Mouse (Mus musculus) gastrocnemius, adult 2 months (tissue): ENCODE results near the gene Dapk3. TPM values are rescaled to one million over a fixed set of nuclear protein-coding genes. Genes with fewer than 3 reads are reported as not detected.
"Not testable (repeated sequence)": the region's sequence is repeated elsewhere in the genome, so short reads cannot be mapped to it uniquely, and the experiment has no call there.

Experiments used
- DNase-seq: peaks from one replicate; pipeline ENCODE4 v3.0.0; 2022
- H3K27ac ChIP-seq: fragments of 200-600 bp; 2 replicates; pipeline ENCODE4 v1.8.1; 2022; ENCODE audit warnings: mild to moderate bottlenecking
- H3K4me3 ChIP-seq: fragments of 200-600 bp; 2 replicates; pipeline ENCODE4 v1.8.1; 2022; ENCODE audit warnings: mild to moderate bottlenecking, moderate library complexity
- CTCF ChIP-seq: fragments of 200-600 bp; IDR thresholded peaks from 2 replicates; pipeline ENCODE4 v1.8.1; 2022; ENCODE audit warnings: antibody characterized with exemption, mild to moderate bottlenecking, moderate library complexity
- intact Hi-C: fragments of 180-260 bp; cut with DNase I; formaldehyde crosslinking; loops from one replicate; pipeline ENCODE4 v1.15.1; 2025
- total RNA-seq, 2 experiments: library from RNA; stranded (reverse); gene quantifications; 2 replicates each; pipeline ENCODE4 v1.2.3; 2021

The Dapk3 gene
- total RNA-seq, 2 experiments from 2014 or later, result 22.1 to 24.9 TPM

GRCm38 (mm10) chr10:81154736-81155135, 28.1 kb upstream of the Dapk3 start:
- H3K27ac ChIP-seq, result peak overlapping the region; percentile 43
- no peak for TF ChIP-seq CTCF
- no peak overlapping the region for H3K4me3 ChIP-seq
- DNase-seq, result no peak
- intact Hi-C loops, result no loop called here

- Histone ChIP-seq H3K4me3 (no peak overlapping the region), H3K27ac (no peak overlapping the region; the same call in 1 of the 2 replicates)
- no peak for DNase-seq
- no peak for TF ChIP-seq CTCF
- intact Hi-C loops, result no loop called here
These were observed 21.0 kb upstream of the Dapk3 start for GRCm38 (mm10) chr10:81161602-81162317.

DNA sequence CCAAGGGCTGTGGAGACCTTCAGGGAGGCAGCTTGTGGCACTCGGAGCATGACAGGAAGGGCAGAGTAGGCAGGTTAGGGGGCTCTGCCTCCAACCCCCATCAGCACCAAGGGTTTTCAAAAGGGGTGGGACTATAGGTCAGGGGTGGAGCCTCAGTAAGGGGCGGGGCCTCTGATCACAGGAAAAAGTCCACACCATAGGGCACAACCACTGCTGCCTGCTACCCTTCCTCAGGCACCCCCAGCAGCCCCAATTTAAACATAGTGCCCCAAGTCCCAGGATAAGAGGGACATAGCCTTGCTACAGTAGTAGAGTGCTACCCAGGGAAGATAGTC, 20.5 kb upstream of the Dapk3 start:
- Histone ChIP-seq H3K4me3 (no peak overlapping the region), H3K27ac (no peak overlapping the region; the same call in 1 of the 2 replicates)
- TF ChIP-seq CTCF, result no peak
- intact Hi-C loops, result no loop called here
- no peak for DNase-seq

DNA sequence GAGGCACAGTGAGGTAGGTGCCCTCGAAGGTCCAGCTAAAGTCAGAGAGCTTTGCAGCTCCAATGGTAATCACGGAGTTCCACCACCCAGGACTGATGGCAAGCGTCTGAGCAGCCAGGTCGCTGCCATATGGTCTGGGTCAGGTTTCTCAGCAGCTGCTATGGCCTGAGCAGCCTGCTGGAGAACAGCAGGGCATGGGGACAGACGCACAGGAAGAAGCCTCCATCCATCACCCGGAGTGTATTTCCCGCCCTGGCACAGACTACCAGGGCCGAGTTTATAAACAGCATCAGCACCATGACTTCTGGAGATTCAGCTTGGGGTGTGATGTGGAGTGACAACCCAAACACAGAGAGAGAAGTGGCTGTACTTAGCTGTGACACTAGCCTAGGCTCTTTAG, 17.7 kb upstream of the Dapk3 start:
- intact Hi-C loops, result no loop called here
- DNase-seq, result peak; percentile 56
- TF ChIP-seq CTCF, result no peak
- Histone ChIP-seq H3K27ac (peak overlapping the region; percentile 48), H3K4me3 (no peak overlapping the region)

- H3K27ac ChIP-seq, result peak within 1 kb of the TSS; percentile 96
- intact Hi-C loops, result loop anchor here (2.0 kb wide), 1 partner anchor 27 kb away; no protein-coding TSS in a partner anchor
- no peak for TF ChIP-seq CTCF
- H3K4me3 ChIP-seq, result peak within 1 kb of the TSS; percentile 97
- peak; percentile 100 for DNase-seq
These were observed 15.4 kb upstream of the Dapk3 start, which contains the start of gene Pias4 for GRCm38 (mm10) chr10:81167200-81168086. Gene Pias4, minus strand, starts transcription at chr10:81167923.

GRCm38 (mm10) chr10:81168087-81168431, 14.7 kb upstream of the Dapk3 start:
- intact Hi-C loops, result no loop called here

GRCm38 (mm10) chr10:81168521-81169244, 14.1 kb upstream of the Dapk3 start:
- intact Hi-C loops, result no loop called here
- Histone ChIP-seq H3K27ac (peak overlapping the region; percentile 96), H3K4me3 (peak overlapping the region; percentile 97)
- no peak for TF ChIP-seq CTCF
- DNase-seq, result peak; percentile 91

More at GRCm38 (mm10) chr10:81168087-81168431, 14.7 kb upstream of the Dapk3 start:
- H3K4me3 ChIP-seq, result peak overlapping the region; percentile 97
- TF ChIP-seq CTCF, result no peak
- peak overlapping the region; percentile 96 for H3K27ac ChIP-seq
- DNase-seq, result no peak

DNA sequence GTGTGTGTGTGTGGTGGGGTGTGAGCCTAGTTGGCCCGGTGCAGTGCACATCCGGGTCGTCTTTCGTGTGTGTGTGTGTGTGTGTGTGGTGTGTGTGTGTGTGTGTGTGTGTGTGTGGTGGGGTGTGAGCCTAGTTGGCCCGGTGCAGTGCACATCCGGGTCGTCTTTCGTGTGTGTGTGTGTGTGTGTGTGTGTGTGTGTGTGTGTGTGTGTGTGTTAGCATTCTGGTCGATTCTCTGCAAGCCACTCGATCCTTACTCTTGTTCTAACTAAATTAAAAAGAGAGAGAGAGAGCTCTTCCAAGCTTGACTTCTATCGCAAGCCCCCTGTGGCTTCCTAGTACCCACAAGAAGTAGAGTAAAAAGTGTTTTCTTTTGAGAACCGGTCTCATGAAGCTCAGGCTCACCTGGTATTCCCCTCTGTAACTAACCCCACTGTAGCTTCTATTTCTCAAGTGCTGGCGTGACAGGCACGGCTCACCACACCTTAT, 13.3 kb upstream of the Dapk3 start:
- Histone ChIP-seq H3K27ac (peak overlapping the region; percentile 80), H3K4me3 (peak overlapping the region; percentile 37)
- intact Hi-C loops, DNase-seq: not testable (repeated sequence)

DNA sequence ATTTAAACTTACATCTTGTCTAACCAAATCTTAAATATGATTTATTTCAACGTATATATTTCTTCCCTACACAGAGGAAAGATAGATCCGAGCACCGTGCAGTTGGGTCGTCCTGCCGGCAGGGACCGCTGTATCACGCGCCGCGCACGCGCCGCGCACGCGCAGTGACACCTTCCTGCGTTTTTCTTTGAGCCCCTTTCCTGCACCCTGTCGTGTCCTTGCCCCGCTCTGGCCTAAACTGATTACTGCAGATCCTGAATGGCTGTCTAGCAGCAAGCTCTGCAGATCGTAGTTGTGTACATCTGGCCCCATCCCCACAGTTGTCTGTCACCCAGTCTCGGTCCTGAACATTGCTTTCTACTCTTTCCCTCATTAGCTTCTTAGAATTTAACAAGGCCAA, 9.7 kb upstream of the Dapk3 start:
- H3K4me3 ChIP-seq, result peak overlapping the region; percentile 64
- peak; percentile 95 for TF ChIP-seq CTCF
- intact Hi-C loops, result loop anchor here (10.0 kb wide), 1 partner anchor 248 kb away; no protein-coding TSS in a partner anchor

DNA sequence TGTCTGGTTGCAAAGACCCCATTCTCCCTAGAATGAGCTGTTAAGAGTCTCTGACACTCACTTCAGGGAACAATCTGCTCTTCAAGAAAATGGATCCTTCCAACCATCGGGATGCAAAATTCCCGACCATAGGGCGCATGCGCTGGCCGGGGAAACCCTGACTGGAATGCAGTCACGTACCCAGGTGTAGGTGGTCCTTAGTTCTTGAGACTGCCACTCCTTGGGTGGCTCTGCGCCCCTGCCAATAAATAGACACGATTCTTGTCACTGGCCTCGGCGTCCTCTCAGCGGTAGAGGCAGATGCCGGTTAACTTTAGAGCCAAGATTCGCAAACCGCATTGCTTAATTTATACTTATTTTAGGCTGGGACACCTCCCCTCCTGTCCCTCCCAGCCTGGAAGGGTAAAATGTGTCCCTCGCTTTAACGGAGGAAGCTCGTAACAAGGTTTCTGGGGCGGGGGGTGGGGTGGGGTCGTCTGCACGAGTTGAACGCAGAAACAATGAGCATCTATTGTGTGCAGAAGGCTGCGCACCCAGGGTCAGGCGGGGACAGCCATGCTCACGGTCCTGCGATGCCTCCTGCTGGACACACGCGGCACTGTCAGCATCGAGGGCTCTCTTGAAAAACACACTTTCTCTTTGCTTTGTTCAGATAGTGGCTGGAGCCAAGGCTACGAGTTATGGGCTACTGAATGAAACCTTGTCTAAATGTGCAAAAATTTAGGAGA, 8.0 kb upstream of the Dapk3 start:
- Histone ChIP-seq H3K4me3 (peak overlapping the region; percentile 91), H3K27ac (peak overlapping the region; percentile 91)
- intact Hi-C loops, result loop anchor here (2.0 to 10.0 kb wide), 4 partner anchors 42 to 272 kb away; partner anchors contain the start of gene Timm13
- TF ChIP-seq CTCF, result peak; percentile 98
- peak; percentile 89 for DNase-seq

More for the DNA sequence above, 9.7 kb upstream of the Dapk3 start:
- H3K27ac ChIP-seq, result peak overlapping the region; percentile 91
- DNase-seq, result peak; percentile 90

DNA sequence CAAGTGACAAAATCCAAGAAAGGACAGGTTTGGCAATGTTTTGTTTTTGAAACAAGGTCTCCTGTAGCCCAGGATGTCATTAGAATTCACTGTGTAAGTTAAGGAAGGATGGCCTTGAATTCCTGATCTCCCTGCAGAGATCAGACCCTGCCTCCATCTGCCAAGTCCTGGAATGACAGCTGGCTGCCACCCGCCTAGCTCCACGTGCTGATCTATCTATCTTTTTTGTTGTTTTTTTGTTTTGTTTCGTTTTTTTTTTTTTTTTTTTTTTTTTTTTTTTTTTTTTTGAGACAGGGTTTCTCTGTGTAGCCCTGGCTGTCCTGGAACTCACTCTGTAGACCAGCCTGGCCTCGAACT, 7.5 kb upstream of the Dapk3 start:
- Histone ChIP-seq H3K27ac (peak overlapping the region; percentile 91), H3K4me3 (peak overlapping the region; percentile 91)
- DNase-seq, result not testable (repeated sequence)
- intact Hi-C loops, result loop anchor here (2.0 to 10.0 kb wide), 4 partner anchors 43 to 273 kb away; partner anchors contain the start of gene Timm13
